Mouse (Mus musculus) brain, adult 2 months (tissue): ENCODE measurements around the gene Mgat4e.
A peak's percentile ranks its signal among the peaks of the same experiment; 100 is the strongest.
"Not testable (repeated sequence)": the region's sequence is repeated elsewhere in the genome, so short reads cannot be mapped to it uniquely, and the experiment has no call there.

Experiments used
- DNase-seq: peaks from one replicate; pipeline ENCODE4 v3.0.0; 2011; ENCODE audit warnings: low read depth, low spot score

Mgat4e gene

DNA sequence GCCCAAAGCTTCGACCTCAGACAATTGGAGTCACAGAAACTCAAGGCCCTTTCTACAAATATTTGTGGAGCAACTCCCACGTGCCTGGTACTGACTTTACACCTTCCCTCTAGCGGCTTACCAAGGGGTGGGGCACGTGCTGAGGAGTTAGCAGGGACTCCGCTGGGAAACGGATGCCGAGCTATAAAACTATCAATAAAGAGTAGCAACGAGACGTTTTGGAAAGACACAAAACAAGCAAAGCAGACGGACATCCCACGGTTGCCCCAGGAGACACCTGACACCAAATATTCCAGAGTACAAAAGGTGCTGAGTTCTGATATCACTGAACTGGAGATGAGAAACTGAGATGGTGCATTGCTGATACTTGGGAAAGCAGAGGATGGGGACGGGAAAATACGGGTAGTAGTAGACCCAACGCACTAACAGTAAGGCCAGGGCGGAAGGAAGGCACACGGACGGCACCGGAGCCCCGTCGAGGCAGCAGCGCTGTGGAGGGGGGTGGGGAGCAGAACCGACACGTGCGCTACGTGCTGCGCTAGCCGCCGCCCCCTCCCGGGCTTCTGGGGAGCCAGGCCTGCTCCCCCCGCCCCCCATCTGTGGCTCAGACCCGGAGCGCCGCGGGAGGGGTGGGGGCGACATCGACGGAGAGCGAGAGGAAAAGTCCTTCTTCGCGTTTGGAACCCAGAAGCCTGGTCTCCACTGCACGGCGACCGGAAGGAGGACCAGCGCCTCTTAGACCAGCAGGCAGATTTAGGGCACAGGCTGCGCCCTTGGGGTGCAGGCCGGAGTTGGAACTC, 6.6 kb upstream of the Mgat4e start:
- peak; percentile 73 for DNase-seq

DNA sequence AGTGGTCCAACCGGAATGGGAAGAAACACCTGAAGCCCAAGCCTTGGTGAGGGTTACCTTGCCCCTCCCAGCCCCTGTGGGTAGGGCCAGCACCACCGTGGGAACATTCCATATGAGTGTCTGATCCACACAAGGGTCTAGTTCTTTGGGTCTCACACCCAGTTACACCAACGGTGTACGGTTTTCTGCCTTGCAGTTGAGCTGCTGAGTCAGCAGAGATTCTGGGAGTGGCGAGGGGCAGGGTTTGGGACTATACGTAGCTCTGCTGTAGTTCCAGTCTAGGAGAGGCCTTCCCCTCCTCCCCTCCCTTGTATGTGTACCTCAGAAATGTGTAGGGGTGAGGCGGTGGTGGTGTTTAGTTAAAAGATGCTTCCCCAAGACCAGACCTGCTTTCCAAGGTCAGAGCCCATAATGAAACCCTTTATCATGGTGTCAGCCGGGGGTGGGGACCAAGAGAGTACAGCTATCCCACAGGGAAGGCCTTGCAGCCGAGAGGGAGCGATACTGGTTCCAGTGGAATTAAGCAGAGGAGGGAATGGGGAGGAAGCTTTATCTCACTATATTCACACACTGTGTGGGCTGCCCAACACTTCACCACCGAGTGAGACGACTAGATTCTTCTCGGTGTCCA, 5.9 kb upstream of the Mgat4e start:
- no peak for DNase-seq

DNA sequence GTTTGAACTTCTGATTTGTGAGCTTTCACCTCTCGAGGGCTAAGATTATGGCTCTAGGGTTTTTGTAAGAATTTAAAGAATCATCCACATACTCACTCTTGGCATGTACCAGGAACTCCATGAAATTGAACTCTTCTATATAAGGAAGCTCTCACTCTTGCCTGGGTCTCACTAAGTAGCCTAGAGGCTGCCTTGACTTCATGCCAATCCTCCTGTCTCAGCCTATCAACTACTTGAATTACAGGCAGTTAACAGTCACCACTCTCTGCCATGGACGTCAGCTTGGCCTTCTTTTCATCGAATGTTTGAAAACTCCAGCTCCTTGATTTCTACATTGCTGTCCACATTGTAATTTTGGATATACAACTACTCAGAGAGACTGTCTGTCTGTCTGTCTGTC, 2.9 kb upstream of the Mgat4e start:
- DNase-seq: no peak

DNA sequence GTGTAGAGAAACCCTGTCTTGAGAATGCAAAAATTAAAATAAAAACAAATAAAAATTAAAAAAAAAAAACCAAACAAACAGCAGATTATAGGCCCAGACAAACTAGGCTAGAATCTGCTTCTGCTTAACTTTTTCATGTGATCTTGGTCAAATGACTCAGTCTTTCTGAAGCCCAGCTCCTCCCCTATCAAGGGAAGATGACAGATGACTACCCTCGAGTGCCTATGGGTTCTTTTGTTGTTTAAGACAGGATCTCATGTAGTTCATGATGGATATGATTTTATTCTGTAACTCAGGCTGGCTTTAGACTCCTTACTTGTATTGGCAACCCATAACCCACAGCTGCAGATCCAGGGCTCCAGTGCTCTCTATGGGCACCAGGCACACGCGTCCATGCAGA, 2.4 kb upstream of the Mgat4e start:
- DNase-seq: no peak

DNA sequence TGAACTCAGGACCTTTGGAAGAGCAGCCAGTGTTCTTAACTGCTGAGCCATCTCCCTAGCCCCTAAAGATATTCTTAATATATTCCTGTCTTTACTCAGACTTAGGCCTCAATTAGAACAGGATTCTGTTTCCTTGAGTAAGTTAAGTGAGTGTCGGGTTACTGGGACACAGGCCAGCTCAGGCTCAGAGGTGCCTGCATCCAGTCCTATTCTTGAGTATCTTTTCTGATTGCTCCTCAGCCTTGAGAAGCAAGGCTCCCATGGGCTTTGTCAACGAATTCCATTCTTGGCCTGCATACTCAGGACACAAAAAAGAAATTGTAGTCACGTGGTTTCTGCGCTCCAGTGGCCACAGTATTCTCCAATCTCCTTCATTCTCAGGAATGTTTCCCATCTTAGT, 1.3 kb downstream of the Mgat4e start:
- no peak for DNase-seq

DNA sequence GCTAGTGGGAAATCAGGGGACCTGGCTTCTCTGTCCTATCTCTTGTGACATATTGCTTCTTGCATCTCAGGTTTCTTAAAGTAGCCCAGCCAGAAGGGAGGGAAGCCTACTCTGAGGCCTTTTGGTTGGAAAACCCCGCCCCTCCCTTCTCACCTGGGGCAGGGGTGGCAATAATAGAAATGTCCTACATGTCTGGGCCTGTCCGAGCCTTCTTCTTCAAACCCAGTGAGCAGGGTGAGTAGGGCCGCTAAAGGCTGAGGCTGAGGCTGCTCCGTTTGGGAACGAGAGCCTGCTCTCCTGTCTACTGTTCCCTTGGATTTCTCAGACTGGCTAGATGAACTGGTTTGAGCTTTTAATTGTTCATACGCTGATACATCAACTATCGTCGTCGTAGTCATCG, 8.9 kb downstream of the Mgat4e start:
- DNase-seq: no peak

DNA sequence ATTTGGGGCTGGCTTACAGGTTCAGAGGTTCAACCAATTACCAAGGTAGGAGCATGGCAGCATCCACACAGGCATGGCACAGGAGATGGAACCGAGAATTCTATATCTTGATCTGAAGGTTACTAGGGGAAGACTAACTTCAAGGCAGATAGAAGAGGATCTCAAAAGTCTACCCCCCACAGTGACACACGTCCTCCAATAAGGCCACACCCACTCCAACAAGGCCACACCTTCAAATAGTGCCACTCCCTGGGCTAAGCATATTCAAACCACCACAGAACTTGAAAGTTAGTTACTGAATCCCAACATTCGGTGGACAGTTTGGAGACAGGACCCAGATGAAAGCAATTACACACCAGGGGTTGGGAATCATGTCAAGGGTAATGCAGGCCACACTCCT, 14.0 kb downstream of the Mgat4e start:
- DNase-seq: no peak

DNA sequence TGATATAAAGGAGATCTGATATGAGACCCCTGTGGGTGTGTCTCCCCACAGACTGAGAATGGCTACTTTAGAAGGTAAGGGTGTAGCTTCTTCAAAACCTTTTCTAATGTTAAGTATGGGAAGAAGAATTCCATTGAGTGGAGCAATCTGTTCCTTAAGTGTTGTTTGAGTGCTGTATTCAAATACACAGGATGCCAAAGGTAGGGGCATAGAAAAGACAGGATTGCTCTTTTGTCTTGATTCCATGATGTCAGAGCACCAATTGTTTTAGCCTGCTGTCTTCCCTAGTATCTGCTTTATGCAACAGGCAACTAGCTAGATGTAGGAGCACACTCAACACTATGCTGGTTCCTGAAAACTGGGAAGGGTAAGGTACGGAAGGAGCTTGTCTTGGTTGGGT, 14.4 kb downstream of the Mgat4e start:
- no peak for DNase-seq

DNA sequence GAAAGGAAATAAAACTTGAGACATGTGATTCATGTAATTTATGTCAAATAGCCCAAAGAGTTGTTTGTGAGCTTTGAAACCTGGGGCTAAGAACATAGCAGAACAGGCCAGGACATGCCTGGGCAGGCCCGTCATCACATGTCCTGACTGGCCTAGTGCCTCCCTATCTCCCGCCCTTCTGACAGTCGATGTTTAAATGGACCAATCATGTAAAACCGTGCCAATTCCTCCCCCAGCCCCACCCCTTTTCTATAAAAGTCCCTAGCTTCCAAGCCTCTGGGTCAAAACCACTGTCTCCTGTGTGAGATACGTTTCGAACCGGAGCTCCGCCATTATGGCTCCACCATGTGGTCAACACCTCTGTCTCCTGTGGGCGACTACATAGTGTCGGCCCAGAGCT, 15.8 kb downstream of the Mgat4e start:
- DNase-seq: not testable (repeated sequence)

DNA sequence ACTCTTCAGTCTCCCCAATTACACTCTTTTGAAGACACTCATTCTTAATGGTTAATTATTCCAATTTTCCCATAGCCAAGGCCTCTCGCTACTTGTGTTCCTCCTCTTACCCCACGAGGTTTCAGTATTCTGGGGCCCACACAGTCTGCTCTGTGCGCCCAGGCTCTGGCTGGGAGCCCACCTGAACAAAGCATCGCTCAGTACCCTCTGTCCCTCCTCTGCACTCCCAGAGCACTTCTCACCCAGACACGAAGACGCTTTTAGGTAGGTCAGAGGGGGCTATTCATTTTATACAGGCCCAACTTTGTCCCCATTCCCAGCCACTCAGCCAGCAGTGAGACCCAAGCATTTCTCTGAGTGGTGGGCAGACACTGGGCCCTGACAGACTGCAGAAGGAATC, 18.9 kb downstream of the Mgat4e start:
- DNase-seq: peak; percentile 20

DNA sequence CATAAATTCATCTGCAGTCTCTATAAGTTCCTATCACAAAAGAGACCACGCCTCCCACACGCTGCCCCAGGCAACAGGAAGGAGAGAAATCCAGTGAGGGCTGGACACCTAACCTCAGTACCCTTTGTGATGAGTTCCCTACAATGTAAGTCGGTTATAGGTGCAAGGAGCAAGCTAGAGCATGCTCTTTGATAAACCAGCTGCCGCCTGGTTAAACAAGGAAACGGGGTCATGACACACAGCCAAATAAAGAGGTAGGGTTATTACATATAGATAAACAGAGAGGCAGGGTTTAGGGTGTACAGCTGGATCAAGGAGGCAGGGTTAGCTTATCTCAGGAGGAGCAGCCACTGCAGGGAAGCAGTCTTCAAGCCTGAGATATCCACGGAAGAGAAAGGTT, 22.7 kb downstream of the Mgat4e start:
- no peak for DNase-seq

DNA sequence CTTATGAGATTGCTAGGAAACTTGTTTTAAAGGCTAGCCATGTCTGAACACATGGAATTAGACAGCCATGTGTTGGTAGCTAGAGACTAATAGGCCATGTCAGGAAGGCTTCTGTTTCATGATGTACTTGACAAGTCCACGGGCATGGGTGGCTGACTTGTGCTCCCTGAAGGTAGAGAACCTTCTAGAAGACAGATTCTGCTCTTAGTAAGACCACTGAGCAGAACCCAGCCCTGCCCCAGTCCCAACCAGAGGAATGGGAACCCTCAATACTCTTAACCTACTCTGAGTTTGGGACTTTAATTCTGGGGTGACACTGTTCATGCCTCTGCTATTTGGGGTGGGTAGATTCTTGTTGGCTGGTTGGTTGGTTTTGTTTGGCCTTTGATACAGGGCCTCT, 24.5 kb downstream of the Mgat4e start:
- no peak for DNase-seq

DNA sequence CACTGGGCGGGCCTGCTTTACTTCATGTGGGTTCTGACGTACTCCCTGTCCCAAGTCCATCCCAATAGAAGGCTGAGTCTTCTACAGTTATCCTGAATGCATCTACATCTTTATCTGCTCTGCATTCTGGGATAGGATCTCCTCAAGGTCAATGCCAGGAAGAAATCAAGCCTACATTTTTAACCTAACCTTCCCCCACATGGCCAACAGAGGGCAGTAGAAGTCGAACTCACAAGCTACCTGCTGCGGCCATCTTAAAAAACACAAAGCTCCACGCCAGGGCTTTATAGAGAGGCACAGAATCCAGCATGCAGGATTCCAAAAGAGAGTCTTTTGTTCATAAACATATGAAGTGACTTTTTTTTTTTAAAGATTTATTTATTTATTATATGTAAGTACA, 25.1 kb downstream of the Mgat4e start:
- DNase-seq: peak; percentile 21

DNA sequence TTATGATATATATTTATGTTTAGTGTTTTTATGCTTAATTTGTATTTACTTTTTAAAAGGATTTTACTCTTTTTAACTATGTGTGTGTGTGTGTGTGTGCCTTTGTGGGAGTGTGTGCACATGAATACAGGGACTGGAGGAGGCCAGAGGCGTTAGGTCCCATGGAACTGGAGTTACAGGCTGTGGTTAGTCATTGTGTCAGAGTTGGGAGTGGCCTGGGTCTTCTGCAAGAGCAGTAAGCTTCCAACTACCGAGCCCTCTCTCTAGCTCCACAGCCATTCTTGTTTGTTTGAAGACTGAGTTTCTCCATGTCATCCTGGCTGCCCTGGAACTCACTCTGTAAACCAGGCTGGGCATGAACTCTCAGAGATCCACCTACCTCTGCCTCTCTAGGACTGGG, 27.2 kb downstream of the Mgat4e start:
- no peak for DNase-seq

DNA sequence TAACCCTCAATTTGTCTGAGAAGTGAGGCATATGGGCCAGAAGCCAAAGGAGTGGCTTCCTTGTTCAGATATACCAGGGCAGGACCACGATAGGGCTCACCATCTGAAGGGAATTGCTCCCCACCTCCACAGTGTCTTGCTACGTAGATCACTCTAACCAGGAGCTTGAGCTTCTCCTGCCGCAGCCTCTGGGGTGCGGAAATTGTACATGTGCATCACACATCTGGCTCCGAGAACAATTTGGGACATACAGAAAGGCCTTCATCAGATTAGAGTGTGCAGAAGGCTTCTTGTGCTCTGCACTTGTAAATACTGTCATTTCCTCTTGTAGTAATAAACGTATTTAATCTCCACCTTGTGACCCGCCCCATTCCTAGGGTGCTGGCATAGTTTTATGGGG, 28.3 kb downstream of the Mgat4e start:
- DNase-seq: no peak

DNA sequence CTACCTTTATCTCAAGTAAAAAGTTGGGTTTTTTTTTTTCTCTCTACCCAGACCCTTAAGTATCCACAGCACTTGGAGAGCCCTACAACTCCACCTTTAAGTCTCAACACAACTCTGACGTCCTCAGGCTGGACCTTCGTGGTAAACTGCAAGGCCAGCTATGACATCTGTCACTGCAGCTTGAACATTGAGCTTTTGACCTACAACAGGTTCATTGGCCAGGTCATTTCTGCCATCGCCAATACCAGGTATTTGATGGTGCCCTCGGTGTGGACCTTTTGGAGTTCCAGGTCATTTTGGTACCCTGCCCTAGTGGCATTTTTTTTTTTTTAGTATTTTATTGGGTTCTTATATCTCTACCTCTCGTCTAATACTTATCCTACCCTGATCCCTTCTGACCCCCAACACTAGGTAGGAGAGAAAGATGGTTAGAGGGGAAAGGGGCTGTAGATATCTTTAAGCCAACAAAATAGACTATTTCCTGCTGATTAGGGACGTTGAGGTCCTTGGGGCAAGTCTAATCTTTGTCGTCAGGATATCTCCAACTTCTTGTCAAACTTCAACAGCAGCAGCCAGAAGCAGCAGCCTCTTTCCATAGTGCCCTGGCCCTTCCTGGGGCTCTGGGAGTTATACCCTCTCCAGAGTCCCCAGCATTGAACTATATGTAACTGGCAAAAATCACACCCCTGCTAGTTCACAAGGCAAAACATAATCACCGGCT, 29.3 kb downstream of the Mgat4e start:
- no peak for DNase-seq

DNA sequence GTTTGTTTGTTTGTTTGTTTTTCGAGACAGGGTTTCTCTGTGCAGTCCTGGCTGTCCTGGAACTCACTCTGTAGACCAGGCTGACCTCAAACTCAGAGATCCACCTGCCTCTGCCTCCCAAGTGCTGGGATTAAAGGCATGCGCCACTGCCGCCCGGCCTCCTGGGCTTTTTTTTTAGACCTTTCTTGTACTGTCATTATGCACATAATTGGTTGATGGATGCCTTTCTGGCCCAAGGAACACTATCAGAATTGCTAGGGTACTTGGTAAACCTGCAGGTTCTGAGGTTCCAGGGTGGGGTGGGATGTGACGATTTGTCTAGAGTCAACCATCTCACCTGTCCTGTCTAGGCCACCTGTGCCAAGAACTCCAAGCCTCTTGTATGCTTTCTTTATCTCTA, 30.3 kb downstream of the Mgat4e start:
- not testable (repeated sequence) for DNase-seq

DNA sequence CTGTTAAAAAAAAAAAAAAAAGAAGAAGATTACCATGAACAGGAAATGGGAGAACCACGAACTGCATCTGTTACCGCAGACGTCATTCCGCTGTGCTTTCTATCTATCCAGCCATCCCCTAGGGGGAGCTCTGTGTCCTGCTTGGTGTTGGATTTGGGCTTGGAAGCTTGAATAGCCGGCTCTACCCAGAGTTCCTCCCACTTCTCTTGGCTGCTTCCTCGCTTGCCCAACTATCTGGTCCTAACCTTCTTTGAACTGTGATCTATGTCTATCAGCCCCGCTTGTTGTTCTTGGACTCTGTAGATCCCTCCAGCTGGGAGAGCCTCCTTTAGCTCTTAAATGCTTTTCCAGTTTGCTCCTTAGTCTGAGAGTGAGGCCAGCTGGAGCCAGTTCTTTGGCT, 30.8 kb downstream of the Mgat4e start:
- DNase-seq: peak; percentile 91

DNA sequence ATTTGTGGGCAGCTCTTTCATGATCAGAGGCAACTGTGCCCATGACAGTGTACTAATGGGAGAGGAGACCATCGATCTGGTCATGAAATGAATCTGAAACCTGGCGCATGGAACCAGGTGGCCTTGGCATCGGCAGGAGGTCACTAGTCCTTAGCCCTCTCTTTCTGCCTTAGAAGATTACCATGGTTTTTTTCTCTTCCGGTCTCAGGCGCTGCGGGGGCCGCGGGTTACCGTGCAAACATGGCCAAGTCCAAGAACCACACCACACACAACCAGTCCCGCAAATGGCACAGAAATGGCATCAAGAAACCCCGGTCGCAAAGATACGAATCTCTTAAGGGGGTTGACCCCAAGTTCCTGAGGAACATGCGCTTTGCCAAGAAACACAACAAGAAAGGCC, 31.6 kb downstream of the Mgat4e start:
- DNase-seq: not testable (repeated sequence)

DNA sequence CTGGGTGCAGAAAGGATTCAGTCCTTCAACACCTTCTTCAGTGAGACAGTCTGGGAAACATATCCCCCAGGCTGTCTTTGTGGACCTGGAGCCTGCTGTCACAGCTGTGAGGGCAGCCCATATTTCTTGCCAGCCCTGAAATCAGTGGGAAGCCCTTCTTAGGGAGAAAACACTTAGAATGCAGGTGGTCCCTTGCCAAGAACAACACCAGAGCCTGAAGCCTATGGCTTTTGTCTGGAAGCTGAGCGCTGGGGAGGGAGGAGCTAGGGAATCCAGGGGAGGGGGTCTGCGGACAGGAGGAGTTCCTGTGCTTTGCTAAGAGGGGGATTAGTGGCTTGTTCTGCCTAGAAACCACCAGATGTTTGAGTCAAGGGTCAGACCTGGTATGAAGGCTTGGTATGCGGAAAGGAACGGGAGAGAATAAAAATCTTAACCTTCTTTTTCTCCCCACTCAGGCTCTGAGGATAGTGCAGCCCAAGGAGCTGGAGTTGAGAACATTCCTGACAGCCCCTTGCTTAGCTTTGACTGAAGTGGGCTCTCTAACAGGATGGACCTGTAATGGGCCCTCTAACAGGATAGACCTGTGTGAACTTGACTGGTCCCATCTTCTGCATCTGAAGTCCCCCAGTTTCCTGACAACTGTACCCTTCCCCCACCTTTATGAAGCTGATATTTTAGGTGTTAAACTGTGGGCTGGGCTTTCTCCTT, 32.8 kb downstream of the Mgat4e start:
- no peak for DNase-seq

DNA sequence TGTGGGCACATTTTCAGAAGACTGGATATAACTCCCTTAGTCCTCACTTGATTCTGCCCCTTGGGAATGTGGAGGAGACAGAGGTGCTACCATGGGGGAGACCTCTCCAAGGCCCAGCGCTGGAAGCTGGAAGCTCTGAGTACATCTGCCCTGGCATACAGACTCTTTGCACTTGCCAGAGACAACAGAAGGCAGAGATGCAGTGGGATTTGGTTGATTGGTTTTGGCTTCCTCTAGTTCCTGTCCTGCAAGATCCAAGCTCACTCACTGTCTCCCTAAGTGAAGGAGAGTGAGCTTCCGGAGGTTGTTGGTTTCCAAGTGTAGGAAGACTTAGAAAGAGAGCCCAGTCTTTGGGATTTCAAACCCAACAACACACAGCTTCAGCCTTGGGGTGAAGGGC, 33.6 kb downstream of the Mgat4e start:
- DNase-seq: peak; percentile 5

DNA sequence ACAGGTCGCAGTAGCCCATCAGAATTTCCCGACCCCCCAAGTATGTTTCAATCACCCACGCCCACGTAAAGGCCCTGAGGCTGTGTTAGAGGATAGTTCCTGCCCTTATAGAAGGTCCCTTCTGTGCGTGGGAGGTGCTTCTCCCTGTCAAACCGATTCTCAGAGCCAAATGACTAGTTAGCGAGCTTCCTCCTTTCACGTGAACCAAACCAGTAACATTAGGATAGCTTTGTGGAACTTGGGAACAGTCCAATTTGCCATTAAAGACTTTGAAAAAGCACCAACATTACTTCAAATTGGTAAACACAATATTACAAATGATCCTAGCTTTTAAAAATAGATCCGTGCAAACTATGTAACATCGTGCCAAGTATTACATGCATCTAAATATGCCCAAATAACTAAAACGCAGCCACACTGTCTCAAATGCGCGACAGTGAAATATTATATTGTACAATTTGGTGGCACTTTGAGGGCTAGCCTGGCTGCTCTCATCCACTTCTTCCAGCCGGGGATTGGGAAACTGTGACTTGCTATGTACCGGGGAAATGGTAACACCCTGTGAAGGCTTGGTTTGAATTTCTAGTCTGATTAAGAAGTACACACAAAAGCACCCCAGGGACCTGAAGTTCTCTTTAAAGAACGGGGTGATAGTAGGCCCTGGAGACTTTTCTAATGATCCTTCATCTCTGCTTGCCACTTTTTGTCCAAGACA, 35.4 kb downstream of the Mgat4e start:
- DNase-seq: peak; percentile 15
